Comparison of ENCODE assay signal across 26 mouse cellular contexts in the genomic region with DNA sequence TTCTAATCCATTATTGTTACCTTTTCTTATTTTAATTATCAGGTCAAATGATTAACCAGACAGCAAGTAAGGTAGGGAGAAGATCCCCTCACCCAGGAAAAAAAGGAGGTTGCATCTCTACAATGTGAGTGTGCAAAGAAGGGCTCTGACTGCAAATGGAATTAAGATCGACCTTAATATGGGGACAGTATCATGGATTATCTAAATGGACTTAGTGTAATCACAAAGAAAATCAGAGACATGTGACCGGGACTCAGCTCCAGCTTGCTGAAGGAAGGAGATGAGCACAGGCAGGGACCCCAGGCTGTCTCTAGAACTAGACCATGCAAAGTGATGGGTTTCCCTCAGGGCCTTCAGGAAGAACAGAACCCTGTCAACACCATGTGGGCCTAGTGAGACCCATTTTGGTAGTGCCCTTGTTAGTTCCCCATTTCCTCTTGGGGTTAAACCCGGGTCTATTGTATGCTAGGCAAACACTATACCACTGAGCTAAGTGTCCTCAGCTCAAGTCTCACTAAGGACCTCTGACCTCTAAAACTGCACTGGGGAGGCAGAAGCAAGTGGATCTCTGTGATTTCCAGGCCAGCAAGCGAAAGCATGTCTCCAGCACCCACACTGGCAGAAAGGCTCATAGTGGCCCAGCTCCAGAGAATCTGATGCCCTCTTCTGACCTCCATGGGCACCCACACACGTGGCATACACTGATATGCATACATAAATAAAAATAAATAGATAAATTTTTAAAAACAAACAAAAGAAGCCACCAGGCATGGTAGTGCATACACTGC. TPM values are rescaled to one million over a fixed set of nuclear protein-coding genes. Genes with fewer than 3 reads are reported as not detected.
DNase-seq lines count a peak whose midpoint lies in the region; ATAC-seq and TF ChIP-seq lines count a peak whose summit lies in the region.
"Had no signal": no experiment of that assay in that cellular context is flagged by ENCODE, and none has a peak within 500 bp of the region (broad histone marks: within the 10 kb centered on the region; RNA-seq: fewer than 3 reads in every experiment).

No protein-coding gene starts in this region.

- TF ChIP-seq EP300 in CH12.LX (IDR thresholded peaks at IDR 0.05; ENCODE audit: low read length), result no peak
- TF ChIP-seq EP300 in stomach, postnatal 0 days (optimal IDR thresholded peaks at IDR 0.05), result no peak

- TF ChIP-seq POLR2A in liver, adult 2 months (IDR thresholded peaks at IDR 0.05; ENCODE audit: extremely low read depth, insufficient read depth, low read length), result no peak
- TF ChIP-seq POLR2A in CH12.LX (IDR thresholded peaks at IDR 0.05; ENCODE audit: low read depth, low read length), result no peak

- H3K4me1 ChIP-seq in liver, adult 2 months (ENCODE audit: control insufficient read depth, insufficient read depth, low read length), result peaks cover 23% of the 10 kb centered on the region
- peaks cover 2 to 32% of the 10 kb centered on the region in 2 experiments; a peak in 3 of 4 replicates for H3K4me1 ChIP-seq in CH12.LX (ENCODE audit: control insufficient read depth in 1 of 2, insufficient read depth in 2 of 2)
- no peaks in the 10 kb centered on the region for H3K4me1 ChIP-seq in stomach, postnatal 0 days (replicated peaks; ENCODE audit: control insufficient read depth, insufficient read depth)
- H3K4me1 ChIP-seq: embryonic facial prominence, embryonic 12.5 days had no signal

- 39% methylated on average over 5 of the region's 5 CpGs for WGBS in liver, adult 2 months
- WGBS in stomach, postnatal 0 days, result 82% methylated on average over 5 of the region's 5 CpGs

- ATAC-seq in granulocyte monocyte progenitor cell, adult 5-6 weeks (replicated peaks; ENCODE audit: poor library complexity, severe bottlenecking), result 0 out of 2 replicates have a peak, but pooled peaks have one; percentile 20
- 0 out of 2 replicates have a peak, but pooled peaks have one; percentile 16 for ATAC-seq in stomach, postnatal 0 days (ENCODE audit: low FRiP score, low TSS enrichment)
- ATAC-seq: forebrain, embryonic 16.5 days; hindbrain, postnatal 0 days had no signal

- dilution Hi-C loops in CH12.LX (cut with MboI; ENCODE audit: extremely low pct_ligation_motif_present, extremely low pct_unique_long_range_greater_than_20kb, low sequenced_read_pairs), result no loop called here

- H3K36me3 ChIP-seq in liver, adult 2 months (ENCODE audit: control insufficient read depth, insufficient read depth, low read length), result peaks cover 38% of the 10 kb centered on the region
- peaks cover 23 to 50% of the 10 kb centered on the region in 2 experiments for H3K36me3 ChIP-seq in CH12.LX (replicated peaks in 1 of 2; ENCODE audit: control insufficient read depth in 1 of 2, insufficient read depth in 1 of 2, low read length in 1 of 2)
- H3K36me3 ChIP-seq in stomach, postnatal 0 days (ENCODE audit: control insufficient read depth, insufficient read depth, low read length), result peaks cover 18% of the 10 kb centered on the region; the same call in 1 of the 2 replicates

- no peak for TF ChIP-seq CTCF in liver, adult 2 months (IDR thresholded peaks at IDR 0.05; ENCODE audit: low read depth, low read length)
- TF ChIP-seq CTCF in CH12.LX (conservative IDR thresholded peaks at IDR 0.05 in 1 of 2, IDR thresholded peaks at IDR 0.05 in 1 of 2; ENCODE audit: low read depth in 2 of 2, low read length in 2 of 2), result no peak
- no peak for TF ChIP-seq CTCF in stomach, postnatal 0 days (IDR thresholded peaks at IDR 0.05; ENCODE audit: low read depth)

- in situ Hi-C loops in CH12.LX (cut with MboI; ENCODE audit: low pct_ligation_motif_present, low pct_unique_long_range_greater_than_20kb, low sequenced_read_pairs), result no loop called here

- DNase-seq in liver, adult 2 months (ENCODE audit: extremely low read depth, low read depth, low spot score), result peak; percentile 62
- no peak for DNase-seq in liver
- DNase-seq in CH12.LX (ENCODE audit: extremely low read depth), result peak; percentile 18
- DNase-seq in stomach, postnatal 0 days (ENCODE audit: low spot score), result no peak
- no peak for DNase-seq in kidney, adult 9 months
- DNase-seq: adrenal gland, adult 2 months; cerebellum, adult 11-12 months; cerebellum, adult 9-10 months; cerebellum, postnatal 25 days; gastrocnemius, postnatal 25 days; heart, adult 18-20 months; heart, postnatal 14 days had no signal

- no peaks in the 10 kb centered on the region for H3K27me3 ChIP-seq in liver, adult 2 months (ENCODE audit: control insufficient read depth, insufficient read depth, low read length)
- H3K27me3 ChIP-seq in CH12.LX (replicated peaks), result no peaks in the 10 kb centered on the region
- H3K27me3 ChIP-seq in stomach, postnatal 0 days (ENCODE audit: control insufficient read depth, insufficient read depth, low read length), result no peaks in the 10 kb centered on the region
- H3K27me3 ChIP-seq: embryonic facial prominence, embryonic 12.5 days; forebrain, embryonic 12.5 days; heart, embryonic 15.5 days; hindbrain, embryonic 13.5 days had no signal

- no peak for TF ChIP-seq RAD21 in CH12.LX (IDR thresholded peaks at IDR 0.05; ENCODE audit: low read depth, low read length)

- no peaks in the 10 kb centered on the region for H3K9me3 ChIP-seq in CH12.LX (replicated peaks; ENCODE audit: low read length)
- H3K9me3 ChIP-seq in stomach, postnatal 0 days (ENCODE audit: control insufficient read depth, low read length), result no peaks in the 10 kb centered on the region
- H3K9me3 ChIP-seq: embryonic facial prominence, embryonic 12.5 days; forebrain, embryonic 12.5 days; heart, embryonic 15.5 days; hindbrain, embryonic 13.5 days had no signal

- no peak overlapping the region for H3K9ac ChIP-seq in liver, adult 2 months (ENCODE audit: low read depth, low read length)
- no peak overlapping the region for H3K9ac ChIP-seq in CH12.LX (ENCODE audit: insufficient read depth, low read depth)
- no peak overlapping the region for H3K9ac ChIP-seq in stomach, postnatal 0 days (ENCODE audit: low read length)
- H3K9ac ChIP-seq: embryonic facial prominence, embryonic 12.5 days; forebrain, embryonic 12.5 days; heart, embryonic 15.5 days; hindbrain, embryonic 13.5 days had no signal

- peak overlapping the region; percentile 54 for H3K27ac ChIP-seq in liver, adult 2 months (replicated peaks; ENCODE audit: insufficient read depth, low read depth, low read length)
- no peak overlapping the region for H3K27ac ChIP-seq in CH12.LX (ENCODE audit: insufficient read depth, low read depth)
- H3K27ac ChIP-seq in stomach, postnatal 0 days (replicated peaks), result no peak overlapping the region
- H3K27ac ChIP-seq: embryonic facial prominence, embryonic 12.5 days; forebrain, embryonic 12.5 days; heart, embryonic 15.5 days; hindbrain, embryonic 13.5 days; hindbrain, postnatal 0 days had no signal

- no peak overlapping the region for H3K4me3 ChIP-seq in liver, adult 2 months (ENCODE audit: insufficient read depth, low read depth, low read length)
- H3K4me3 ChIP-seq in CH12.LX (replicated peaks in 1 of 3; ENCODE audit: low read depth in 2 of 3, low read length in 2 of 3, poor library complexity in 1 of 3), result no peak overlapping the region
- H3K4me3 ChIP-seq in stomach, postnatal 0 days (ENCODE audit: low read depth, low read length), result no peak overlapping the region
- H3K4me3 ChIP-seq: embryonic facial prominence, embryonic 12.5 days; forebrain, embryonic 12.5 days; heart, embryonic 15.5 days; hindbrain, embryonic 13.5 days had no signal

- H3K79me2 ChIP-seq in liver, adult 2 months (ENCODE audit: control insufficient read depth, insufficient read depth, low read length), result peaks cover 20% of the 10 kb centered on the region; the same call in 1 of the 2 replicates
- peaks cover 7% of the 10 kb centered on the region; the same call in 1 of the 2 replicates for H3K79me2 ChIP-seq in CH12.LX (replicated peaks; ENCODE audit: control insufficient read depth, extremely low read depth, insufficient read depth, poor library complexity, severe bottlenecking)

- H3K4me2 ChIP-seq in CH12.LX (ENCODE audit: insufficient read depth, low read depth, poor library complexity, severe bottlenecking), result no peak overlapping the region
- no peak overlapping the region for H3K4me2 ChIP-seq in stomach, postnatal 0 days (replicated peaks; ENCODE audit: low read depth)
- H3K4me2 ChIP-seq: embryonic facial prominence, embryonic 12.5 days; forebrain, embryonic 12.5 days; heart, embryonic 11.5 days; heart, embryonic 15.5 days; hindbrain, embryonic 13.5 days had no signal

RNA-seq across cellular contexts. Expression of gene Hadha, which starts 6.6 kb away (rescaled TPM):
- 218 and 239 TPM in 2 replicates for total RNA-seq in liver, adult 2 months (2014; rRNA removed)
- polyA plus RNA-seq in liver, adult 2 months (2012; rRNA removed), result 106 and 124 TPM in 2 replicates
- total RNA-seq in CH12.LX (2012; rRNA removed) (73.6 and 76.0 TPM in 2 replicates), CH12.LX (2014; rRNA removed) (82.8 and 83.0 TPM in 2 replicates)
- 117 and 132 TPM in 2 replicates for polyA plus RNA-seq in CH12.LX (2012; ENCODE audit: insufficient read length, low read depth)
- total RNA-seq in granulocyte monocyte progenitor cell, adult 5-6 weeks (2014; fragmentation: Nextera tagmentation), result 91.8 and 97.8 TPM in 2 replicates
- 128 and 147 TPM in 2 replicates for total RNA-seq in granulocyte monocyte progenitor cell, adult 5-6 weeks (2017)
- 201 and 213 TPM in 2 replicates for polyA plus RNA-seq in stomach, postnatal 0 days (2015; fragmentation: Nextera tagmentation; extraction: Ambion mirVana)

RNA-seq across cellular contexts. Expression of gene Hadhb, which starts 6.7 kb away (rescaled TPM):
- total RNA-seq in liver, adult 2 months (2014; rRNA removed), result 252 and 270 TPM in 2 replicates
- polyA plus RNA-seq in liver, adult 2 months (2012; rRNA removed), result 137 and 138 TPM in 2 replicates
- total RNA-seq in CH12.LX (2012; rRNA removed), result 78.3 and 81.4 TPM in 2 replicates
- 118 and 125 TPM in 2 replicates for total RNA-seq in CH12.LX (2014; rRNA removed)
- 69.5 and 77.9 TPM in 2 replicates for polyA plus RNA-seq in CH12.LX (2012; ENCODE audit: insufficient read length, low read depth)
- 108 and 135 TPM in 2 replicates for total RNA-seq in granulocyte monocyte progenitor cell, adult 5-6 weeks (2014; fragmentation: Nextera tagmentation)
- total RNA-seq in granulocyte monocyte progenitor cell, adult 5-6 weeks (2017), result 79.1 and 83.8 TPM in 2 replicates
- polyA plus RNA-seq in stomach, postnatal 0 days (2015; fragmentation: Nextera tagmentation; extraction: Ambion mirVana), result 323 and 350 TPM in 2 replicates

RNA-seq across cellular contexts. Expression of gene 3110082J24Rik, which starts 42.4 kb away (rescaled TPM):
- not detected in 2 replicates for total RNA-seq in liver, adult 2 months (2014; rRNA removed)
- polyA plus RNA-seq in liver, adult 2 months (2012; rRNA removed), result not detected in 2 replicates
- total RNA-seq in CH12.LX (2012; rRNA removed) (not detected in 2 replicates), CH12.LX (2014; rRNA removed) (not detected in 2 replicates)
- not detected in 2 replicates for polyA plus RNA-seq in CH12.LX (2012; ENCODE audit: insufficient read length, low read depth)
- total RNA-seq in granulocyte monocyte progenitor cell, adult 5-6 weeks (2014; fragmentation: Nextera tagmentation), result not detected in 2 replicates
- not detected in 2 replicates for total RNA-seq in granulocyte monocyte progenitor cell, adult 5-6 weeks (2017)
- not detected in 2 replicates for polyA plus RNA-seq in stomach, postnatal 0 days (2015; fragmentation: Nextera tagmentation; extraction: Ambion mirVana)
- total RNA-seq: adrenal gland, adult 2 months; adrenal gland, postnatal 4 days; ES-E14; gastrocnemius, adult 18-20 months; gastrocnemius, postnatal 25 days; heart, adult 18-20 months; heart, postnatal 14 days; hematopoietic stem cell, adult 5-6 weeks had no signal
- polyA plus RNA-seq: adrenal gland, adult 2 months; heart, embryonic 11.5 days; heart, embryonic 15.5 days had no signal

RNA-seq across cellular contexts. Expression of gene Garem2, which starts 43.4 kb away (rescaled TPM):
- not detected in 2 replicates for total RNA-seq in liver, adult 2 months (2014; rRNA removed)
- not detected in 2 replicates for polyA plus RNA-seq in liver, adult 2 months (2012; rRNA removed)
- total RNA-seq in CH12.LX (2012; rRNA removed) (0.13 and 0.21 TPM in 2 replicates), CH12.LX (2014; rRNA removed) (not detected in 2 replicates)
- not detected in 2 replicates for polyA plus RNA-seq in CH12.LX (2012; ENCODE audit: insufficient read length, low read depth)
- not detected in 2 replicates for total RNA-seq in granulocyte monocyte progenitor cell, adult 5-6 weeks (2014; fragmentation: Nextera tagmentation)
- not detected in 2 replicates for total RNA-seq in granulocyte monocyte progenitor cell, adult 5-6 weeks (2017)
- polyA plus RNA-seq in stomach, postnatal 0 days (2015; fragmentation: Nextera tagmentation; extraction: Ambion mirVana), result 0.10 and 0.12 TPM in 2 replicates
- total RNA-seq: gastrocnemius, adult 18-20 months; gastrocnemius, postnatal 25 days; hematopoietic stem cell, adult 5-6 weeks had no signal

RNA-seq across cellular contexts. Expression of gene Adgrf3, which starts 57.2 kb away (rescaled TPM):
- total RNA-seq in liver, adult 2 months (2014; rRNA removed), result not detected in 2 replicates
- not detected in 2 replicates for polyA plus RNA-seq in liver, adult 2 months (2012; rRNA removed)
- total RNA-seq in CH12.LX (2012; rRNA removed) (1.0 and 1.4 TPM in 2 replicates), CH12.LX (2014; rRNA removed) (1.2 and 2.3 TPM in 2 replicates)
- 2.2 and 2.6 TPM in 2 replicates for polyA plus RNA-seq in CH12.LX (2012; ENCODE audit: insufficient read length, low read depth)
- total RNA-seq in granulocyte monocyte progenitor cell, adult 5-6 weeks (2014; fragmentation: Nextera tagmentation), result 0.30 TPM in 1 of 2 replicates, not detected in the other
- not detected in 2 replicates for total RNA-seq in granulocyte monocyte progenitor cell, adult 5-6 weeks (2017)
- 0.12 and 0.24 TPM in 2 replicates for polyA plus RNA-seq in stomach, postnatal 0 days (2015; fragmentation: Nextera tagmentation; extraction: Ambion mirVana)
- total RNA-seq: adrenal gland, adult 2 months; gastrocnemius, adult 18-20 months; gastrocnemius, postnatal 25 days; hematopoietic stem cell, adult 5-6 weeks had no signal
- polyA plus RNA-seq: adrenal gland, adult 2 months; brain, embryonic 14.5 days; cortical plate, adult 2 months; forebrain, embryonic 12.5 days; forebrain, embryonic 16.5 days; hindbrain, embryonic 13.5 days; hindbrain, postnatal 0 days had no signal

Comparison
In these comparisons a context has a peak if more than half of its experiments do, and no peak if none do; other contexts are left out.
1. DNase-seq: peak in liver, adult 2 months (single experiment) and CH12.LX (single experiment); none in liver (single experiment), stomach, postnatal 0 days (single experiment) and kidney, adult 9 months (single experiment).